Mouse (Mus musculus): ENCODE results near the gene Aebp1. TPM values are rescaled to one million over a fixed set of nuclear protein-coding genes. Genes with fewer than 3 reads are reported as not detected.

The Aebp1 gene
- polyA plus RNA-seq (2017; shearing (Covaris generic)) = 0.50 TPM

DNA sequence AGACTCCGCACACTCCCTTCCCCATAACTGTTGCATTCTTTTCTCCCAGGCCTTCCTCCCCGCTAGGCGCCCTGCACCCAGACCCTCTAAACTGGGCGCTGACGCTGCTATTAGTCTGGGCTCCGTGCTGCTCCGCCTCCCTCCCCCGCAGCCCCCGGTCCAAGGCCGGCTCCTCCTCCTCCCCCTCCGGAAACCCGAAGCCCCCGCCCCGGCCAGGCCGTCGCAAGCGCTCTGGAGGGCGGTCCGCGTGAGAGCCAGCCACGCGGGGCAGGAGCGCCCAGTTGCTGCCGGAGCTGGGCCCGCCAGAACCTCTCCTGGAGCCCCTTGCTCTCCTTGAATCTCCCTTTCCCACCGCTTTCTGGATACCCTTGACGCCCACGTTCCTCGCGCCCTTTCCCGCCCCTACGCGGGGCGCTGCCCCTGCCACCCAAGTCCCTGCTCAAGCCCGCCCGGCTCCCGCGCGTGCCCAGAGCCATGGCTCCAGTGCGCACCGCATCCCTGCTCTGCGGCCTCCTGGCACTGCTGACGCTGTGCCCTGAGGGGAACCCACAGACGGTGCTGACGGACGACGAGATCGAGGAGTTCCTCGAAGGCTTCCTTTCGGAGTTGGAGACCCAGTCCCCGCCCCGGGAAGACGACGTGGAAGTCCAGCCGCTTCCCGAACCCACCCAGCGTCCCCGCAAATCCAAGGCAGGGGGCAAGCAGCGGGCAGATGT, at the start of gene Aebp1:
Aebp1 (plus strand) TSS at position 270 of the 716 bp plus-strand sequence.

DNA sequence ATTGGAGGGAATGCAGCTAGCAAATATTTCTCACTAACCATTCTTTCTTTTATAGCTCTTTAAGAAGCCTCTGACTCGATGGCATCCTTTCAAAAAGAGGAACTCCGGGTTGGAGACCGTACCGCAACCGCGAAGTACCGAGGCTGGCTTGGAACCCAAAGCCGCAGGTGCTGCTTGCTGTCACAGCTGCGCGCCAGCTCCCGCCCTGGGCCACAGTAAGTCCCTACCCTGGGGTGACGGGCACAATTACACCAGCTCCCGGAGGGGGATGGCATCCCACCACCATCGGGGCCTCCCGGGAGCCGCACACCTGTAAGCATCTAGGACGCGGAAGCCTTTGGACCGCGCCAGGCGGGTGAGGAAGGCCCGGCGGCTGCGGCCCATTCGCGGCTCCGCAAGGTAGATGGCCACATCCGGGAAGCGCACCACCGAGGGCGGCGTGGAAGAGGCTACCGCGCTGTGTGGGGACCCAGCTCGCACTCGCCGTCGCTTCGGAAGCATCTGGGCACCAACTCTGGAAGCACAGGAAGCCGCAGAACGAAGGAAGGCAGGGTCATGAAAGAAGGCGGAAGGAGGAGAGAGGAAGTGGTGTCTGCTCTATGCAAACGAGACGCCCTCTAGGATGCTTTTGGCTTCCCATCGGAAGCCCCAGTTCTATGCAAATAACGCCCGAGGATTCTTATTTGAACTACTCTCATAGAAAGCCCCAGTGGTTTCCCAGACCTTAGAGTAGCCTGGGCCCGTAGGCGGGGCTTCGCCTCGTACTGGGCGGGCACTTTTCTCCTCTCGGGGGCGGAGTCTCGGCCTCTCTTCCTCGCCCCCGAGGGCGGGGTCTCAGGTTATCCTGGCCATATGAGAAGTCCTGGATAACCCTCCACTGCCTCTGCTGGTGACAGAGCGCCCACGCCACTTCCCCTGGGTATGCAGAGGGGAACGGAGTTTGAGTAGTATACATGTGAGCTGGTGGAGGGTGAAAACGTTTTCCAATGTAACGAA, 24.2 kb upstream of the Aebp1 start, which contains the start of gene Polm:
Polm (minus strand) TSS at position 766 of the 996 bp plus-strand sequence.

DNA sequence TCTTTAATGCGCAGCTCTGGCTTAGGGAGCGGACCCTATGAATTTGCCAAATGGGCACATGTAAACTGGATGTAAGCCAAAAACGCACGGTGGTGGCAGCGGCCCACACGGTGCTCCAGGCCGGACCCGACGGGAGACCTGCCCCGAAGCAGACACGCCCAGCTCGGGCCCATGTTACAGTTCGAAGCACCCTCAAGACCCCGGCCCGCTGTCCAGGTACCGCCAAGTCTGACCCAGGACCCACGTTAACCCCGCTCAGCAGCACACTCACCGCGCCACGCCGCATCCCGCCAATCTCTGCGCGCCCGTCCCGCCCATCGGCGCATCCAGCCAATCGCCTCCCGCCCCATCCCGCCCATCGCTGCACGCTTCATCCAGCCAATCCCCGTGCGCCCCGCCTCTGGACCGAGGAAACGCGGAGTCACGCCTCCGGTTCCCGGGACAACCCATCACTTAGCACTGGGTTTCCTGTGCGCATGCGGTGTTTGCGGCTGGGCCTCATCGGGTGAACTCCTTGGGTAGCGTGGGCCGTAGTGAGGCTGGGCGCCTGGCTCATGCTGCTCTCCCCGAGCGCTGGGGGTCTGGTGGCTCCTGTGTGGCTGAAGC, 16.3 kb downstream of the Aebp1 start, which contains the start of gene Pold2:
Pold2 (minus strand) TSS at position 372 of the 606 bp plus-strand sequence.

DNA sequence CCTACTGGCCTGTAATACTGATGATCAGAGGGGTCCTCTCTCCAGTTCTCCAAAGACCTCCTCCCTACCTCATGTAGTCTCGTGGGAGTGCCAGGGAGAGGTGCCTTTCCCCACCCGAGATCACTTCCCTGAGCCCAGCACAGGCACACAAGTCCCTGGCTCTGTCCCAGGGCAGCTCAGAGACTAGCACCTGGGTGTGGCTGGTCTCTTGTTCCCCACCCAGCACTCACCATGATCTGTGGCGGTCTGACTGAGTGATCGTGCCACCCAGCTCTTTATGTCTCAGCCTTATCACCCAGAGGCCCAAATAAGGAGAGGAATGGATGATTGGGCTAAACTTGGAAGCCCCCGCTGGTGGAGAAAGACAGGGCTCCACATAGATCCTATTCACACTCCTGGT, 36.8 kb downstream of the Aebp1 start, which contains the start of gene Myl7:
Myl7 (minus strand) TSS at position 252 of the 400 bp plus-strand sequence.

Other genes starting within 250 kb of the Aebp1 start
- 28.5 TPM for gene Mrps24, start 146.3 kb upstream of the Aebp1 start, polyA plus RNA-seq (2017; shearing (Covaris generic))
- gene Urgcp, start 99.6 kb upstream of the Aebp1 start, polyA plus RNA-seq (2017; shearing (Covaris generic)) = 31.4 TPM
- gene Dbnl, start 73.5 kb upstream of the Aebp1 start, polyA plus RNA-seq (2017; shearing (Covaris generic)) = 299 TPM
- 5.2 TPM for gene Pgam2, start 58.2 kb upstream of the Aebp1 start, polyA plus RNA-seq (2017; shearing (Covaris generic))
- 32.6 TPM for gene Polm, start 23.9 kb upstream of the Aebp1 start, polyA plus RNA-seq (2017; shearing (Covaris generic))
- gene Pold2, start 16.3 kb downstream of the Aebp1 start, polyA plus RNA-seq (2017; shearing (Covaris generic)) = 80.4 TPM
- not detected for gene Myl7, start 36.8 kb downstream of the Aebp1 start, polyA plus RNA-seq (2017; shearing (Covaris generic))
- gene Gck, start 88.1 kb downstream of the Aebp1 start, polyA plus RNA-seq (2017; shearing (Covaris generic)) = not detected
- gene Ykt6, start 93.7 kb downstream of the Aebp1 start, polyA plus RNA-seq (2017; shearing (Covaris generic)) = 64.5 TPM
- gene Camk2b, start 204.4 kb downstream of the Aebp1 start, polyA plus RNA-seq (2017; shearing (Covaris generic)) = 9.4 TPM